Mouse (Mus musculus) spleen, postnatal 36 days (tissue): ENCODE results near the gene Dhh.
"Not testable (repeated sequence)": the region's sequence is repeated elsewhere in the genome, so short reads cannot be mapped to it uniquely, and the experiment has no call there.

Experiments
- DNase-seq, 2 experiments: peaks; one replicate each; pipeline ENCODE4 v3.0.0; 2022; ENCODE audit warnings: low spot score in 2 of 2, mixed read lengths in 1 of 2

Gene Dhh

GRCm38 (mm10) chr15:98897928-98898800, at the start of gene Dhh:
TSS of gene Dhh (minus strand) at chr15:98898540.
- DNase-seq: no peak

GRCm38 (mm10) chr15:98947884-98948283, 49.5 kb upstream of the Dhh start:
- DNase-seq: no peak

GRCm38 (mm10) chr15:98943133-98943532, 44.8 kb upstream of the Dhh start:
- DNase-seq: no peak

- no peak for DNase-seq
Observed at GRCm38 (mm10) chr15:98942081-98942480, 43.7 kb upstream of the Dhh start.

- no peak for DNase-seq
Observed at GRCm38 (mm10) chr15:98941539-98941938, 43.2 kb upstream of the Dhh start.

- no peak for DNase-seq
Observed at GRCm38 (mm10) chr15:98940816-98941215, 42.5 kb upstream of the Dhh start.

- DNase-seq: peak; percentile 93
Observed at GRCm38 (mm10) chr15:98934217-98934839, 36.0 kb upstream of the Dhh start, which contains the start of gene Tuba1b. TSS of gene Tuba1b (minus strand) at chr15:98934565.

GRCm38 (mm10) chr15:98933833-98934216, 35.5 kb upstream of the Dhh start:
- DNase-seq: peak; percentile 90 to 94

GRCm38 (mm10) chr15:98933004-98933671, 34.8 kb upstream of the Dhh start:
- DNase-seq: not testable (repeated sequence)

- no peak for DNase-seq
Observed at GRCm38 (mm10) chr15:98930998-98931397, 32.7 kb upstream of the Dhh start.

- DNase-seq: no peak
Observed at GRCm38 (mm10) chr15:98930017-98930734, 31.8 kb upstream of the Dhh start.

- DNase-seq: peak in 1 of 2 experiments; percentile 41
Observed at GRCm38 (mm10) chr15:98928598-98929240, 30.4 kb upstream of the Dhh start.

GRCm38 (mm10) chr15:98927566-98927965, 29.2 kb upstream of the Dhh start:
- no peak for DNase-seq

- no peak for DNase-seq
Observed at GRCm38 (mm10) chr15:98924682-98925081, 26.3 kb upstream of the Dhh start.

GRCm38 (mm10) chr15:98923031-98923537, 24.7 kb upstream of the Dhh start:
- DNase-seq: no peak

- no peak for DNase-seq
Observed at GRCm38 (mm10) chr15:98922581-98922980, 24.2 kb upstream of the Dhh start.

GRCm38 (mm10) chr15:98921510-98921909, 23.2 kb upstream of the Dhh start:
- DNase-seq: no peak

GRCm38 (mm10) chr15:98918499-98918895, 20.2 kb upstream of the Dhh start:
- not testable (repeated sequence) for DNase-seq

- peak; percentile 100 for DNase-seq
Observed at GRCm38 (mm10) chr15:98917538-98918498, 19.5 kb upstream of the Dhh start, which contains the start of gene Lmbr1l. TSS of gene Lmbr1l (minus strand) at chr15:98918231.

GRCm38 (mm10) chr15:98917091-98917490, 18.8 kb upstream of the Dhh start:
- DNase-seq: no peak
